Mouse (Mus musculus) lung, postnatal 0 days (tissue): ENCODE data around the gene Prr7.

Experiments used
- CTCF ChIP-seq: IDR thresholded peaks from 2 replicates; pipeline ENCODE4 v1.5.1; 2016; ENCODE audit warnings: antibody characterized with exemption, mild to moderate bottlenecking
- EP300 ChIP-seq: IDR thresholded peaks from 2 replicates; pipeline ENCODE4 v1.6.1; 2016; ENCODE audit warnings: antibody characterized with exemption, mild to moderate bottlenecking, control low read depth

DNA sequence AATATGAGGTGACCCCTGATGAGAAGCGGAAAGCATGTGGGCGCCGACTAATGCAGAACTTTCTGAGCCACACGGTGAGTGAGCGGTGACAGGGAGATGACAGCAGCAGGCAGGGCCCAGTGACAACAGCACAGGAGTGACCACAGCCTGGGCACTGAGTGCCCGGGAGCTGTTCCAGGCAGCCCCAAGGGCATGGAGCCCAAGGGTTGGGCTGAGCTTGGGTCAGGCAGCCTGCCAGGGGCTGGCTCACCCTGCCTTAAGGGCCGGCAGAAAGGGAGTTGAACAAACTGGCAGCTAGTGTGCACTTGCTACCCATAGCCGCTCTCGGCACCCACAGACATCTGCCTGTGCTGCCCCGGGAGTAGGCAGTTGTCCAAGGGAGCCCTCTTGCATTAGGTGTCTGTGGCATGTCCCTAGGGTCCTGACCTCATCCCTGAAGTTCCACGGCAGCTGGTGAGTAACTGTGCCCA, 13.5 kb upstream of the Prr7 start:
- TF ChIP-seq EP300 (no peak), CTCF (no peak)
